Comparison of ENCODE assay signal across 15 mouse cellular contexts in genomic region chr13:89394717-89395344, GRCm38 (mm10).
DNase-seq lines count a peak whose midpoint lies in the region; ATAC-seq and TF ChIP-seq lines count a peak whose summit lies in the region.
"Had no signal": no experiment of that assay in that cellular context is flagged by ENCODE, and none has a peak within 500 bp of the region (broad histone marks: within the 10 kb centered on the region; RNA-seq: fewer than 3 reads in every experiment).

No protein-coding gene starts in this region.

- no peak overlapping the region for H3K4me3 ChIP-seq in lung, postnatal 0 days (ENCODE audit: low read depth, low read length)
- no peak overlapping the region for H3K4me3 ChIP-seq in forebrain, embryonic 16.5 days (replicated peaks; ENCODE audit: low read length)
- H3K4me3 ChIP-seq in limb, embryonic 14.5 days (replicated peaks; ENCODE audit: low read length), result no peak overlapping the region
- H3K4me3 ChIP-seq: hindbrain, embryonic 13.5 days; midbrain, embryonic 10.5 days had no signal

- no peaks in the 10 kb centered on the region for H3K9me3 ChIP-seq in lung, postnatal 0 days (ENCODE audit: low read length)
- no peaks in the 10 kb centered on the region for H3K9me3 ChIP-seq in forebrain, embryonic 16.5 days (ENCODE audit: control insufficient read depth, low read length)
- H3K9me3 ChIP-seq in limb, embryonic 14.5 days (ENCODE audit: control insufficient read depth, low read length), result no peaks in the 10 kb centered on the region
- H3K9me3 ChIP-seq: midbrain, embryonic 10.5 days had no signal

- no peak overlapping the region for H3K4me2 ChIP-seq in lung, postnatal 0 days (replicated peaks; ENCODE audit: low read depth, low read length)
- no peak overlapping the region for H3K4me2 ChIP-seq in forebrain, embryonic 16.5 days (ENCODE audit: low read length)
- no peak overlapping the region for H3K4me2 ChIP-seq in limb, embryonic 14.5 days (replicated peaks; ENCODE audit: low read depth, low read length, severe bottlenecking)
- H3K4me2 ChIP-seq: hindbrain, embryonic 13.5 days; liver, embryonic 11.5 days had no signal

- no peaks in the 10 kb centered on the region for H3K36me3 ChIP-seq in lung, postnatal 0 days (ENCODE audit: insufficient read depth, low read length)
- H3K36me3 ChIP-seq in forebrain, embryonic 16.5 days (ENCODE audit: control insufficient read depth, insufficient read depth), result no peaks in the 10 kb centered on the region
- no peaks in the 10 kb centered on the region for H3K36me3 ChIP-seq in limb, embryonic 14.5 days (ENCODE audit: control insufficient read depth, insufficient read depth, low read length)
- H3K36me3 ChIP-seq: hindbrain, embryonic 13.5 days; midbrain, embryonic 10.5 days had no signal

- TF ChIP-seq EP300 in lung, postnatal 0 days (IDR thresholded peaks at IDR 0.05), result no peak

- no peaks in the 10 kb centered on the region for H3K4me1 ChIP-seq in lung, postnatal 0 days (ENCODE audit: insufficient read depth, low read depth, low read length)
- H3K4me1 ChIP-seq in forebrain, embryonic 16.5 days (replicated peaks; ENCODE audit: control insufficient read depth, insufficient read depth, low read length), result peaks cover 3% of the 10 kb centered on the region; the same call in 1 of the 2 replicates
- H3K4me1 ChIP-seq in limb, embryonic 14.5 days (ENCODE audit: control insufficient read depth, insufficient read depth, low read length), result peaks cover 3% of the 10 kb centered on the region; the same call in 1 of the 2 replicates
- H3K4me1 ChIP-seq: hindbrain, embryonic 13.5 days; midbrain, embryonic 10.5 days had no signal

- no peaks in the 10 kb centered on the region for H3K27me3 ChIP-seq in lung, postnatal 0 days (replicated peaks; ENCODE audit: insufficient read depth, low read length)
- H3K27me3 ChIP-seq in forebrain, embryonic 16.5 days (replicated peaks; ENCODE audit: control insufficient read depth, insufficient read depth, low read length), result no peaks in the 10 kb centered on the region
- no peaks in the 10 kb centered on the region for H3K27me3 ChIP-seq in limb, embryonic 14.5 days (ENCODE audit: control insufficient read depth, insufficient read depth, low read length)
- H3K27me3 ChIP-seq: hindbrain, embryonic 13.5 days had no signal

- TF ChIP-seq POLR2A in limb, embryonic 14.5 days (IDR thresholded peaks at IDR 0.05; ENCODE audit: borderline replicate concordance, extremely low read depth, insufficient read depth, insufficient read length), result no peak

- no peak for TF ChIP-seq CTCF in lung, postnatal 0 days (IDR thresholded peaks at IDR 0.05)

- no peak for DNase-seq in frontal cortex, postnatal 36 days (ENCODE audit: low spot score in 2 of 2)
- peak; percentile 18 for DNase-seq in lung, postnatal 0 days (ENCODE audit: low spot score)
- no peak for DNase-seq in lung, adult 18-20 months
- DNase-seq in limb, embryonic 14.5 days (ENCODE audit: low spot score), result no peak
- no peak for DNase-seq in spleen, adult 12 weeks (ENCODE audit: low spot score)
- DNase-seq: cerebellum, postnatal 10 days; lung, postnatal 10 days; right cerebral cortex, postnatal 4 days; thymus, adult 2 months had no signal

- 40% methylated on average over 5 of the region's 5 CpGs for whole genome bisulfite sequencing in lung, postnatal 0 days
- 37% methylated on average over 5 of the region's 5 CpGs for WGBS in forebrain, embryonic 16.5 days
- 62% methylated on average over 5 of the region's 5 CpGs for WGBS in limb, embryonic 14.5 days

- peak; percentile 73 for ATAC-seq in frontal cortex, adult (ENCODE audit: low TSS enrichment)
- ATAC-seq in lung, postnatal 0 days, result no peak
- ATAC-seq in forebrain, embryonic 16.5 days, result peak; percentile 66
- ATAC-seq in limb, embryonic 14.5 days (ENCODE audit: low FRiP score, low read depth), result peak; percentile 26; the same call in 1 of the 2 replicates
- ATAC-seq: intestine, postnatal 0 days had no signal

- no peak overlapping the region for H3K27ac ChIP-seq in lung, postnatal 0 days (ENCODE audit: low read length)
- no peak overlapping the region for H3K27ac ChIP-seq in forebrain, embryonic 16.5 days (ENCODE audit: low read length)
- H3K27ac ChIP-seq in limb, embryonic 14.5 days (replicated peaks; ENCODE audit: low read depth, low read length), result no peak overlapping the region; the same call in none of the 2 replicates
- H3K27ac ChIP-seq: hindbrain, embryonic 13.5 days; midbrain, embryonic 10.5 days had no signal

- no peak overlapping the region for H3K9ac ChIP-seq in lung, postnatal 0 days (replicated peaks; ENCODE audit: low read depth)
- no peak overlapping the region for H3K9ac ChIP-seq in forebrain, embryonic 16.5 days (replicated peaks; ENCODE audit: low read depth, low read length)
- no peak overlapping the region for H3K9ac ChIP-seq in limb, embryonic 14.5 days (ENCODE audit: low read depth, low read length, severe bottlenecking)
- H3K9ac ChIP-seq: hindbrain, embryonic 13.5 days had no signal
